Mouse (Mus musculus): ENCODE measurements around the gene Tmem267. TPM values are rescaled to one million over a fixed set of nuclear protein-coding genes. Genes with fewer than 3 reads are reported as not detected.

Tmem267 gene
- polyA plus RNA-seq (2012; ENCODE audit: insufficient read depth, insufficient read length, low replicate concordance, missing spikeins): not detected in 2 replicates

GRCm38 (mm10) chr13:119487880-119488580, at the start of gene Tmem267, which contains the start of gene 3110070M22Rik:
Gene Tmem267, plus strand, starts transcription at chr13:119488039.
Gene 3110070M22Rik, minus strand, starts transcription at chr13:119488383.
- peaks cover 2% of the 10 kb centered on the region; the same call in 1 of the 2 replicates for H3K4me1 ChIP-seq (ENCODE audit: control insufficient read depth, insufficient read depth, low read length)
- H3K27ac ChIP-seq (ENCODE audit: insufficient read depth, low read depth, low read length): peak within 1 kb of the TSS; percentile 88
- TF ChIP-seq CTCF (IDR thresholded peaks at IDR 0.05; ENCODE audit: insufficient read depth, low read depth, low read length) (0 out of 2 replicates have a peak, but pooled peaks have one; percentile 7), POLR2A (IDR thresholded peaks at IDR 0.05; ENCODE audit: insufficient read depth, low read depth, low read length) (peak; percentile 84)
- 68% methylated on average over 87 of the region's 87 CpGs for WGBS
- no peak within 1 kb of the TSS for H3K4me3 ChIP-seq (ENCODE audit: insufficient read depth, low read depth, low read length)

- no peak overlapping the region for H3K4me3 ChIP-seq (ENCODE audit: insufficient read depth, low read depth, low read length)
- no peak overlapping the region for H3K27ac ChIP-seq (ENCODE audit: insufficient read depth, low read depth, low read length)
- 67% methylated on average over 1 of the region's 1 CpGs for WGBS
- TF ChIP-seq POLR2A (IDR thresholded peaks at IDR 0.05; ENCODE audit: insufficient read depth, low read depth, low read length): no peak
- no peaks in the 10 kb centered on the region for H3K4me1 ChIP-seq (ENCODE audit: control insufficient read depth, insufficient read depth, low read length)
These were observed 45.6 kb upstream of the Tmem267 start for GRCm38 (mm10) chr13:119442244-119442643.

DNA sequence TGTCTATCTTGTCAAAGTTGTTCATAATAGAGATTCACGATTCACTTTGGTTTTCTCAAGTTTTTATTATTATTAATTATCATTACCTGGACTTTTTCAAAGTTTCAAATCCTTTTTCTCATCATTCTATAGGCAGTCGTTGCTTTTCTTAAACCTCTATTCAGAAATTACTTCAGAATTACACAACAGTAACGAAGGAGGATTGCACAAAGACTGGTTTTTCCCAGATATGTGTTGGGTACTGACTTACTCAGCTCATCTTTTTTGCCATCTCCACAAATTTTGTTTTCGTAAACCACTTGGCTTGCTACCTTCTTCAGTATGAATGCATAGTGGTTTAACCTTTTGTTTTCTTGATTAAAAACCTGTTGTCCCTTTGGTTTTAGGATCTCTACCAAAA, 34.3 kb upstream of the Tmem267 start:
- no peak overlapping the region for H3K4me3 ChIP-seq (ENCODE audit: insufficient read depth, low read depth, low read length)
- no peaks in the 10 kb centered on the region for H3K4me1 ChIP-seq (ENCODE audit: control insufficient read depth, insufficient read depth, low read length)
- H3K27ac ChIP-seq (ENCODE audit: insufficient read depth, low read depth, low read length): no peak overlapping the region
- WGBS: 95% methylated on average over 4 of the region's 4 CpGs
- TF ChIP-seq POLR2A (IDR thresholded peaks at IDR 0.05; ENCODE audit: insufficient read depth, low read depth, low read length): no peak
- TF ChIP-seq CTCF (IDR thresholded peaks at IDR 0.05; ENCODE audit: insufficient read depth, low read depth, low read length): no peak

- Histone ChIP-seq H3K4me3 (ENCODE audit: insufficient read depth, low read depth, low read length) (no peak overlapping the region), H3K27ac (ENCODE audit: insufficient read depth, low read depth, low read length) (no peak overlapping the region), H3K4me1 (ENCODE audit: control insufficient read depth, insufficient read depth, low read length) (no peaks in the 10 kb centered on the region)
- no peak for TF ChIP-seq POLR2A (IDR thresholded peaks at IDR 0.05; ENCODE audit: insufficient read depth, low read depth, low read length)
- TF ChIP-seq CTCF (IDR thresholded peaks at IDR 0.05; ENCODE audit: insufficient read depth, low read depth, low read length): no peak
These were observed 32.8 kb upstream of the Tmem267 start for GRCm38 (mm10) chr13:119455082-119455481.

GRCm38 (mm10) chr13:119456342-119456741, 31.5 kb upstream of the Tmem267 start:
- TF ChIP-seq POLR2A (IDR thresholded peaks at IDR 0.05; ENCODE audit: insufficient read depth, low read depth, low read length) (no peak), CTCF (IDR thresholded peaks at IDR 0.05; ENCODE audit: insufficient read depth, low read depth, low read length) (no peak)
- 92% methylated on average over 7 of the region's 7 CpGs for WGBS

DNA sequence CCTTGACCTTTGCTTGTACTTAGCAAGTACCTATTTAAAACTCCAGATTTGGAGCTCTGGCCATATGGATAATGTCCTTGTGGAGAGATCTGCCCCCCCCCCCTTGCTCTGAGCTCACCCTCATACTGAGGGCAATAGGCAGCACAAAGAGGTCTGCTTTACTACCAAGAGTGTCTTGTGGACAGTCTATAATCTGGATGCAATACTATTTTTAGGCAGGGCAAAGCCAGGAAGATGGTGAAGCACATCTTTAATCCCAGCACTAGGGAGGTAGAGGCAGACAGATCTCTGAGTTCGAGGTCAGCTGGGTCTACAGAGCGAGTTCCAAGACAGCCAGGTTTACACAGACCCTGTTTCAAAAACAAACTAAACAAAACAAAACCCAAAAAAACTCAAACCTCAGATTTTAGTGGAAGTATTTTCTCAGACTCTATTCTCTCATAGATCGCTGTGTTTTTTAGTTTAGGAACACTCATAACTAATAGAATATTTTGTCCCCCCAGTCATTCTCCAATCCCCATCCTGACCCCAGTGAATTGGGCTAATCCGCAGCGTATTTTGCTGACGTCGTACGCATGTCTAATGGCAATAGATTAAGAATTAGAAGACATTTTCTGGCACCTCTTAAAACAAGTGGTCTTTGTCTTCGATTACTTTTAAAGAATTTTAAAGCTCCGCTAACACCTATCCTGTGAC, 25.8 kb upstream of the Tmem267 start:
- 2% methylated on average over 10 of the region's 10 CpGs for WGBS
- Histone ChIP-seq H3K27ac (ENCODE audit: insufficient read depth, low read depth, low read length) (peak overlapping the region; percentile 39; the same call in 1 of the 2 replicates), H3K4me1 (ENCODE audit: control insufficient read depth, insufficient read depth, low read length) (peaks cover 2% of the 10 kb centered on the region; the same call in 1 of the 2 replicates), H3K4me3 (ENCODE audit: insufficient read depth, low read depth, low read length) (peak overlapping the region; percentile 83)
- TF ChIP-seq CTCF (IDR thresholded peaks at IDR 0.05; ENCODE audit: insufficient read depth, low read depth, low read length) (no peak), POLR2A (IDR thresholded peaks at IDR 0.05; ENCODE audit: insufficient read depth, low read depth, low read length) (no peak)

More at GRCm38 (mm10) chr13:119456342-119456741, 31.5 kb upstream of the Tmem267 start:
- Histone ChIP-seq H3K4me3 (ENCODE audit: insufficient read depth, low read depth, low read length) (no peak overlapping the region), H3K4me1 (ENCODE audit: control insufficient read depth, insufficient read depth, low read length) (no peaks in the 10 kb centered on the region), H3K27ac (ENCODE audit: insufficient read depth, low read depth, low read length) (no peak overlapping the region)

GRCm38 (mm10) chr13:119462596-119463560, 25.0 kb upstream of the Tmem267 start, which contains the start of gene 4833420G17Rik:
Gene 4833420G17Rik, plus strand, starts transcription at chr13:119462768.
- Histone ChIP-seq H3K4me3 (ENCODE audit: insufficient read depth, low read depth, low read length) (peak within 1 kb of the TSS; percentile 83), H3K4me1 (ENCODE audit: control insufficient read depth, insufficient read depth, low read length) (peaks cover 2% of the 10 kb centered on the region; the same call in 1 of the 2 replicates), H3K27ac (ENCODE audit: insufficient read depth, low read depth, low read length) (peak within 1 kb of the TSS; percentile 39)
- TF ChIP-seq POLR2A (IDR thresholded peaks at IDR 0.05; ENCODE audit: insufficient read depth, low read depth, low read length) (peak; percentile 91), CTCF (IDR thresholded peaks at IDR 0.05; ENCODE audit: insufficient read depth, low read depth, low read length) (no peak)
- under 1% methylated on average over 57 of the region's 57 CpGs for WGBS

- TF ChIP-seq CTCF (IDR thresholded peaks at IDR 0.05; ENCODE audit: insufficient read depth, low read depth, low read length) (no peak), POLR2A (IDR thresholded peaks at IDR 0.05; ENCODE audit: insufficient read depth, low read depth, low read length) (no peak)
- Histone ChIP-seq H3K4me1 (ENCODE audit: control insufficient read depth, insufficient read depth, low read length) (no peaks in the 10 kb centered on the region), H3K4me3 (ENCODE audit: insufficient read depth, low read depth, low read length) (no peak overlapping the region), H3K27ac (ENCODE audit: insufficient read depth, low read depth, low read length) (no peak overlapping the region)
- WGBS: 89% methylated on average over 9 of the region's 9 CpGs
These were observed 11.2 kb upstream of the Tmem267 start for GRCm38 (mm10) chr13:119476631-119477030.

Measured in olfactory bulb, adult 2 months (tissue).